Mouse (Mus musculus): ENCODE measurements around the gene Ptprt. TPM values are rescaled to one million over a fixed set of nuclear protein-coding genes. Genes with fewer than 3 reads are reported as not detected.
A peak's percentile ranks its signal among the peaks of the same experiment; 100 is the strongest.

Gene Ptprt
- polyA plus RNA-seq, 1 experiment from 2014 or later, result 7.9 TPM

- Histone ChIP-seq H3K27me3 (replicated peaks; ENCODE audit: control insufficient read depth, insufficient read depth, low read length) (no peaks in the 10 kb centered on the region), H3K27ac (ENCODE audit: low read length) (no peak overlapping the region), H3K4me2 (ENCODE audit: low read length) (no peak overlapping the region), H3K9me3 (ENCODE audit: control insufficient read depth, low read length) (no peaks in the 10 kb centered on the region), H3K4me1 (replicated peaks; ENCODE audit: control insufficient read depth, insufficient read depth, low read length) (no peaks in the 10 kb centered on the region), H3K36me3 (ENCODE audit: control insufficient read depth, insufficient read depth) (no peaks in the 10 kb centered on the region), H3K4me3 (replicated peaks; ENCODE audit: low read length) (no peak overlapping the region), H3K9ac (replicated peaks; ENCODE audit: low read depth, low read length) (no peak overlapping the region)
- ATAC-seq, result no peak
- WGBS, result 81% methylated on average over 1 of the region's 1 CpGs
Measured at GRCm38 (mm10) chr2:161813326-161813725, 847.6 kb downstream of the Ptprt start.

- ATAC-seq, result no peak
- Histone ChIP-seq H3K4me1 (replicated peaks; ENCODE audit: control insufficient read depth, insufficient read depth, low read length) (no peaks in the 10 kb centered on the region), H3K4me3 (replicated peaks; ENCODE audit: low read length) (no peak overlapping the region), H3K9me3 (ENCODE audit: control insufficient read depth, low read length) (no peaks in the 10 kb centered on the region), H3K27ac (ENCODE audit: low read length) (no peak overlapping the region), H3K9ac (replicated peaks; ENCODE audit: low read depth, low read length) (no peak overlapping the region), H3K36me3 (ENCODE audit: control insufficient read depth, insufficient read depth) (no peaks in the 10 kb centered on the region), H3K27me3 (replicated peaks; ENCODE audit: control insufficient read depth, insufficient read depth, low read length) (no peaks in the 10 kb centered on the region), H3K4me2 (ENCODE audit: low read length) (no peak overlapping the region)
- WGBS, result 69% methylated on average over 9 of the region's 9 CpGs
Measured at GRCm38 (mm10) chr2:161808086-161808801, 852.7 kb downstream of the Ptprt start.

- Histone ChIP-seq H3K36me3 (ENCODE audit: control insufficient read depth, insufficient read depth) (no peaks in the 10 kb centered on the region), H3K9me3 (ENCODE audit: control insufficient read depth, low read length) (no peaks in the 10 kb centered on the region), H3K27ac (ENCODE audit: low read length) (no peak overlapping the region), H3K27me3 (replicated peaks; ENCODE audit: control insufficient read depth, insufficient read depth, low read length) (no peaks in the 10 kb centered on the region), H3K9ac (replicated peaks; ENCODE audit: low read depth, low read length) (no peak overlapping the region), H3K4me1 (replicated peaks; ENCODE audit: control insufficient read depth, insufficient read depth, low read length) (no peaks in the 10 kb centered on the region), H3K4me2 (ENCODE audit: low read length) (no peak overlapping the region), H3K4me3 (replicated peaks; ENCODE audit: low read length) (no peak overlapping the region)
- ATAC-seq, result no peak
- 59% methylated on average over 8 of the region's 8 CpGs for WGBS
Measured at GRCm38 (mm10) chr2:161806287-161807007, 854.5 kb downstream of the Ptprt start.

GRCm38 (mm10) chr2:161799946-161800345, 861.0 kb downstream of the Ptprt start:
- no peak overlapping the region for H3K9ac ChIP-seq (replicated peaks; ENCODE audit: low read depth, low read length)
- peaks cover 5% of the 10 kb centered on the region; the same call in 1 of the 2 replicates for H3K4me1 ChIP-seq (replicated peaks; ENCODE audit: control insufficient read depth, insufficient read depth, low read length)
- no peak overlapping the region for H3K4me3 ChIP-seq (replicated peaks; ENCODE audit: low read length)
- H3K36me3 ChIP-seq (ENCODE audit: control insufficient read depth, insufficient read depth), result no peaks in the 10 kb centered on the region
- no peak overlapping the region for H3K27ac ChIP-seq (ENCODE audit: low read length)
- H3K4me2 ChIP-seq (ENCODE audit: low read length), result no peak overlapping the region
- no peak for ATAC-seq
- no peaks in the 10 kb centered on the region for H3K27me3 ChIP-seq (replicated peaks; ENCODE audit: control insufficient read depth, insufficient read depth, low read length)
- WGBS, result 74% methylated on average over 6 of the region's 6 CpGs
- no peaks in the 10 kb centered on the region for H3K9me3 ChIP-seq (ENCODE audit: control insufficient read depth, low read length)

- no peak overlapping the region for H3K27ac ChIP-seq (ENCODE audit: low read length)
- H3K4me2 ChIP-seq (ENCODE audit: low read length), result no peak overlapping the region
- peak; percentile 55; the same call in 1 of the 2 replicates for ATAC-seq
- no peaks in the 10 kb centered on the region for H3K36me3 ChIP-seq (ENCODE audit: control insufficient read depth, insufficient read depth)
- no peak overlapping the region for H3K4me3 ChIP-seq (replicated peaks; ENCODE audit: low read length)
- H3K27me3 ChIP-seq (replicated peaks; ENCODE audit: control insufficient read depth, insufficient read depth, low read length), result no peaks in the 10 kb centered on the region
- H3K9ac ChIP-seq (replicated peaks; ENCODE audit: low read depth, low read length), result no peak overlapping the region
- H3K9me3 ChIP-seq (ENCODE audit: control insufficient read depth, low read length), result no peaks in the 10 kb centered on the region
- H3K4me1 ChIP-seq (replicated peaks; ENCODE audit: control insufficient read depth, insufficient read depth, low read length), result 0 out of 2 replicates have a peak, but pooled peaks cover 3% of the 10 kb centered on the region
- WGBS, result 67% methylated on average over 2 of the region's 2 CpGs
Measured at GRCm38 (mm10) chr2:161767528-161767927, 893.4 kb downstream of the Ptprt start.

GRCm38 (mm10) chr2:161713024-161713423, 947.9 kb downstream of the Ptprt start:
- no peak overlapping the region for H3K4me2 ChIP-seq (ENCODE audit: low read length)
- no peaks in the 10 kb centered on the region for H3K27me3 ChIP-seq (replicated peaks; ENCODE audit: control insufficient read depth, insufficient read depth, low read length)
- ATAC-seq, result no peak
- no peak overlapping the region for H3K4me3 ChIP-seq (replicated peaks; ENCODE audit: low read length)
- 51% methylated on average over 4 of the region's 4 CpGs for WGBS
- H3K9me3 ChIP-seq (ENCODE audit: control insufficient read depth, low read length), result no peaks in the 10 kb centered on the region
- no peak overlapping the region for H3K9ac ChIP-seq (replicated peaks; ENCODE audit: low read depth, low read length)
- H3K36me3 ChIP-seq (ENCODE audit: control insufficient read depth, insufficient read depth), result no peaks in the 10 kb centered on the region
- H3K27ac ChIP-seq (ENCODE audit: low read length), result no peak overlapping the region
- no peaks in the 10 kb centered on the region for H3K4me1 ChIP-seq (replicated peaks; ENCODE audit: control insufficient read depth, insufficient read depth, low read length)

GRCm38 (mm10) chr2:161709316-161709715, 951.6 kb downstream of the Ptprt start:
- ATAC-seq, result no peak
- Histone ChIP-seq H3K27me3 (replicated peaks; ENCODE audit: control insufficient read depth, insufficient read depth, low read length) (no peaks in the 10 kb centered on the region), H3K9me3 (ENCODE audit: control insufficient read depth, low read length) (no peaks in the 10 kb centered on the region), H3K27ac (ENCODE audit: low read length) (no peak overlapping the region), H3K4me3 (replicated peaks; ENCODE audit: low read length) (no peak overlapping the region), H3K36me3 (ENCODE audit: control insufficient read depth, insufficient read depth) (no peaks in the 10 kb centered on the region), H3K9ac (replicated peaks; ENCODE audit: low read depth, low read length) (no peak overlapping the region), H3K4me2 (ENCODE audit: low read length) (no peak overlapping the region), H3K4me1 (replicated peaks; ENCODE audit: control insufficient read depth, insufficient read depth, low read length) (peaks cover 16% of the 10 kb centered on the region)
- 87% methylated on average over 5 of the region's 5 CpGs for WGBS

- Histone ChIP-seq H3K9ac (replicated peaks; ENCODE audit: low read depth, low read length) (no peak overlapping the region), H3K27ac (ENCODE audit: low read length) (no peak overlapping the region), H3K36me3 (ENCODE audit: control insufficient read depth, insufficient read depth) (no peaks in the 10 kb centered on the region), H3K4me3 (replicated peaks; ENCODE audit: low read length) (no peak overlapping the region), H3K9me3 (ENCODE audit: control insufficient read depth, low read length) (no peaks in the 10 kb centered on the region), H3K4me1 (replicated peaks; ENCODE audit: control insufficient read depth, insufficient read depth, low read length) (peaks cover 17% of the 10 kb centered on the region), H3K27me3 (replicated peaks; ENCODE audit: control insufficient read depth, insufficient read depth, low read length) (no peaks in the 10 kb centered on the region), H3K4me2 (ENCODE audit: low read length) (no peak overlapping the region)
- 76% methylated on average over 7 of the region's 7 CpGs for WGBS
- ATAC-seq, result no peak
Measured at GRCm38 (mm10) chr2:161706386-161706915, 954.5 kb downstream of the Ptprt start.

GRCm38 (mm10) chr2:161704811-161705210, 956.1 kb downstream of the Ptprt start:
- WGBS, result 17% methylated on average over 8 of the region's 8 CpGs
- Histone ChIP-seq H3K4me1 (replicated peaks; ENCODE audit: control insufficient read depth, insufficient read depth, low read length) (peaks cover 17% of the 10 kb centered on the region), H3K27me3 (replicated peaks; ENCODE audit: control insufficient read depth, insufficient read depth, low read length) (no peaks in the 10 kb centered on the region), H3K36me3 (ENCODE audit: control insufficient read depth, insufficient read depth) (no peaks in the 10 kb centered on the region), H3K4me3 (replicated peaks; ENCODE audit: low read length) (no peak overlapping the region), H3K9me3 (ENCODE audit: control insufficient read depth, low read length) (no peaks in the 10 kb centered on the region), H3K27ac (ENCODE audit: low read length) (no peak overlapping the region), H3K4me2 (ENCODE audit: low read length) (peak overlapping the region; percentile 13; the same call in 1 of the 2 replicates), H3K9ac (replicated peaks; ENCODE audit: low read depth, low read length) (no peak overlapping the region)
- no peak for ATAC-seq

Measured in forebrain, embryonic 16.5 days (tissue).